Mouse (Mus musculus) kidney, postnatal 14 days (tissue): ENCODE results near the gene Kcnn1.
"Not testable (repeated sequence)": the region's sequence is repeated elsewhere in the genome, so short reads cannot be mapped to it uniquely, and the experiment has no call there.

Experiments
- DNase-seq: peaks from one replicate; pipeline ENCODE4 v3.0.0; 2022; ENCODE audit warnings: mixed read lengths

Kcnn1 gene

GRCm38 (mm10) chr8:70841147-70842072, 21.6 kb downstream of the Kcnn1 start:
- peak; percentile 93 for DNase-seq

GRCm38 (mm10) chr8:70840590-70840989, 22.5 kb downstream of the Kcnn1 start:
- DNase-seq = peak; percentile 75

- DNase-seq = peak; percentile 100
Observed at GRCm38 (mm10) chr8:70839408-70840351, 23.4 kb downstream of the Kcnn1 start, which contains the start of gene Arrdc2. Gene Arrdc2, minus strand, starts transcription at chr8:70839720.

GRCm38 (mm10) chr8:70838654-70839407, 24.2 kb downstream of the Kcnn1 start:
- peak; percentile 33 for DNase-seq

GRCm38 (mm10) chr8:70836666-70837065, 26.4 kb downstream of the Kcnn1 start:
- no peak for DNase-seq

GRCm38 (mm10) chr8:70834071-70834470, 29.0 kb downstream of the Kcnn1 start:
- no peak for DNase-seq

- DNase-seq = peak; percentile 61
Observed at GRCm38 (mm10) chr8:70833520-70833919, 29.5 kb downstream of the Kcnn1 start.

- peak; percentile 66 for DNase-seq
Observed at GRCm38 (mm10) chr8:70833018-70833482, 30.0 kb downstream of the Kcnn1 start.

- DNase-seq = no peak
Observed at GRCm38 (mm10) chr8:70832371-70832770, 30.7 kb downstream of the Kcnn1 start.

GRCm38 (mm10) chr8:70831517-70831916, 31.5 kb downstream of the Kcnn1 start:
- DNase-seq = no peak

- no peak for DNase-seq
Observed at GRCm38 (mm10) chr8:70827796-70828195, 35.3 kb downstream of the Kcnn1 start.

GRCm38 (mm10) chr8:70827010-70827409, 36.0 kb downstream of the Kcnn1 start:
- no peak for DNase-seq

GRCm38 (mm10) chr8:70825816-70826215, 37.2 kb downstream of the Kcnn1 start:
- DNase-seq = no peak

GRCm38 (mm10) chr8:70823802-70824201, 39.3 kb downstream of the Kcnn1 start:
- DNase-seq = no peak

- DNase-seq = not testable (repeated sequence)
Observed at GRCm38 (mm10) chr8:70822594-70822993, 40.5 kb downstream of the Kcnn1 start.

GRCm38 (mm10) chr8:70821992-70822391, 41.1 kb downstream of the Kcnn1 start:
- no peak for DNase-seq

- DNase-seq = peak; percentile 80
Observed at GRCm38 (mm10) chr8:70821399-70821962, 41.6 kb downstream of the Kcnn1 start.

- DNase-seq = peak; percentile 82
Observed at GRCm38 (mm10) chr8:70820101-70820935, 42.7 kb downstream of the Kcnn1 start.

GRCm38 (mm10) chr8:70816679-70817078, 46.4 kb downstream of the Kcnn1 start:
- peak; percentile 57 for DNase-seq

- no peak for DNase-seq
Observed at GRCm38 (mm10) chr8:70812885-70813284, 50.2 kb downstream of the Kcnn1 start.

- DNase-seq = no peak
Observed at GRCm38 (mm10) chr8:70812055-70812454, 51.0 kb downstream of the Kcnn1 start.
